11 mouse cellular contexts compared by ENCODE assay signal in the genomic region with DNA sequence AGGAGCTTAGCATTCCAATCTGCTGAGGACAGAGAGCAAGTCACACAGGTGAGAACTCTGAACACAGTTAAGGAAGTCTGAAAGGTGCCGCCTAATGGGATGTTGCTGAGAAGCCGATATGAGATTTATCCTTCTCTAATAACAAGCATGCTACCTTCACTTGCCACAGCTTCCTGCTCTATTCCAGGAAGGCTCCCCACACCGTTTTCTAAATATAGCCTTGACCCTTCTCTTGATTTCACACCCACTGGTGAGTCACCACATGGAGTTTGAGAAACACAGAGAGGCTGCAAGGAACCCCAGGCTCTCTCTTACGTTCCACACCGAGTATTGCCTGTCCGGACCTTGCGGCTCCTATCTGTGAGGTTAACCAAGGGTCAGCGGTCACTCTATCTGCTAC. TPM values are rescaled to one million over a fixed set of nuclear protein-coding genes. Genes with fewer than 3 reads are reported as not detected.
DNase-seq lines count a peak whose midpoint lies in the region; ATAC-seq and TF ChIP-seq lines count a peak whose summit lies in the region.
"Had no signal": no experiment of that assay in that cellular context is flagged by ENCODE, and none has a peak within 500 bp of the region (broad histone marks: within the 10 kb centered on the region; RNA-seq: fewer than 3 reads in every experiment).

No protein-coding gene starts in this region.

- TF ChIP-seq CTCF in heart, postnatal 0 days (IDR thresholded peaks at IDR 0.05; ENCODE audit: low read depth) = no peak
- no peak for TF ChIP-seq CTCF in midbrain, postnatal 0 days (IDR thresholded peaks at IDR 0.05)

- peaks cover 15% of the 10 kb centered on the region for H3K4me1 ChIP-seq in heart, embryonic 10.5 days
- H3K4me1 ChIP-seq in heart, postnatal 0 days (ENCODE audit: control insufficient read depth, insufficient read depth) = 0 out of 2 replicates have a peak, but pooled peaks cover 9% of the 10 kb centered on the region
- H3K4me1 ChIP-seq in midbrain, postnatal 0 days (ENCODE audit: insufficient read depth, low read length) = peaks cover 7% of the 10 kb centered on the region; the same call in 1 of the 2 replicates

- peak overlapping the region; percentile 45; the same call in 1 of the 2 replicates for H3K27ac ChIP-seq in heart, embryonic 10.5 days
- H3K27ac ChIP-seq in heart, postnatal 0 days (ENCODE audit: low read depth) = peak overlapping the region; percentile 38; the same call in 1 of the 2 replicates
- H3K27ac ChIP-seq in midbrain, postnatal 0 days (ENCODE audit: low read depth, low read length) = 0 out of 2 replicates have a peak overlapping the region, but pooled peaks have one; percentile 8

- H3K4me2 ChIP-seq in heart, postnatal 0 days (ENCODE audit: low read depth, low read length) = peak overlapping the region; percentile 25; the same call in 1 of the 2 replicates
- no peak overlapping the region for H3K4me2 ChIP-seq in midbrain, postnatal 0 days (ENCODE audit: low read depth, low read length, poor library complexity, severe bottlenecking)

- TF ChIP-seq EP300 in heart, postnatal 0 days (IDR thresholded peaks at IDR 0.05; ENCODE audit: low read depth) = no peak

- no peaks in the 10 kb centered on the region for H3K36me3 ChIP-seq in heart, embryonic 10.5 days
- H3K36me3 ChIP-seq in heart, postnatal 0 days (replicated peaks; ENCODE audit: control insufficient read depth, insufficient read depth, low read length) = no peaks in the 10 kb centered on the region
- H3K36me3 ChIP-seq in midbrain, postnatal 0 days (ENCODE audit: insufficient read depth, low read length) = no peaks in the 10 kb centered on the region

- peaks cover 2% of the 10 kb centered on the region; the same call in 1 of the 2 replicates for H3K27me3 ChIP-seq in heart, embryonic 10.5 days (ENCODE audit: insufficient read depth, poor library complexity, severe bottlenecking)
- H3K27me3 ChIP-seq in heart, postnatal 0 days (ENCODE audit: control insufficient read depth, insufficient read depth, low read length) = no peaks in the 10 kb centered on the region
- H3K27me3 ChIP-seq in midbrain, postnatal 0 days (ENCODE audit: insufficient read depth, low read length) = no peaks in the 10 kb centered on the region

- H3K4me3 ChIP-seq in heart, embryonic 10.5 days = no peak overlapping the region
- H3K4me3 ChIP-seq in heart, postnatal 0 days (ENCODE audit: low read depth, low read length) = no peak overlapping the region
- H3K4me3 ChIP-seq in midbrain, postnatal 0 days (ENCODE audit: low read depth, low read length) = no peak overlapping the region

- no peaks in the 10 kb centered on the region for H3K9me3 ChIP-seq in heart, embryonic 10.5 days
- H3K9me3 ChIP-seq in heart, postnatal 0 days (replicated peaks; ENCODE audit: control insufficient read depth, low read length) = no peaks in the 10 kb centered on the region
- no peaks in the 10 kb centered on the region for H3K9me3 ChIP-seq in midbrain, postnatal 0 days (ENCODE audit: low read length)

- 57% methylated on average over 8 of the region's 8 CpGs for WGBS in heart, embryonic 10.5 days
- WGBS in heart, postnatal 0 days = 42% methylated on average over 8 of the region's 8 CpGs
- 76% methylated on average over 8 of the region's 8 CpGs for WGBS in midbrain, postnatal 0 days

- no peak for DNase-seq in heart, embryonic 10.5 days (ENCODE audit: low spot score)
- DNase-seq in heart, postnatal 14 days = no peak
- DNase-seq in brain, adult 2 months (ENCODE audit: low read depth, low spot score) = peak; percentile 49
- peak; percentile 46 for DNase-seq in heart, postnatal 0 days (ENCODE audit: low spot score)
- DNase-seq in midbrain, postnatal 0 days (ENCODE audit: low spot score) = no peak
- DNase-seq in retina, postnatal 1 day = no peak
- no peak for DNase-seq in layer of hippocampus, adult 9-11 months
- DNase-seq: cerebellum, adult 8-10 months; liver; thymus, postnatal 25 days had no signal

- intact Hi-C loops in heart, postnatal 14 days (cut with DNase I) = no loop called here

- H3K9ac ChIP-seq in heart, postnatal 0 days (replicated peaks; ENCODE audit: low read depth, low read length) = no peak overlapping the region
- H3K9ac ChIP-seq in midbrain, postnatal 0 days (replicated peaks; ENCODE audit: low read length, poor library complexity, severe bottlenecking) = no peak overlapping the region

- peak; percentile 20; the same call in 1 of the 2 replicates for ATAC-seq in heart, postnatal 0 days (ENCODE audit: insufficient read depth, low read depth)
- ATAC-seq in midbrain, postnatal 0 days (ENCODE audit: low FRiP score) = no peak
- ATAC-seq in inflammation-experienced regulatory T-cells, adult 6 months = no peak

RNA-seq across cellular contexts. Expression of gene Plekha6, which starts 24.7 kb away (rescaled TPM):
- 13.5 and 14.2 TPM in 2 replicates for polyA plus RNA-seq in heart, embryonic 10.5 days (2016; fragmentation: Nextera tagmentation; extraction: Ambion mirVana)
- 10 to 100 TPM; 69.0 to 81.8 TPM for total RNA-seq in heart, postnatal 14 days (2021)
- total RNA-seq in heart, postnatal 0 days (2014; rRNA removed; ENCODE audit: low replicate concordance) = 19.2 and 36.1 TPM in 2 replicates
- polyA plus RNA-seq in heart, postnatal 0 days (2015; fragmentation: Nextera tagmentation; extraction: Ambion mirVana) = 4.8 and 7.0 TPM in 2 replicates
- total RNA-seq in midbrain, postnatal 0 days (2014; rRNA removed) = 49.3 and 52.2 TPM in 2 replicates
- polyA plus RNA-seq in midbrain, postnatal 0 days (2015; fragmentation: Nextera tagmentation; extraction: Ambion mirVana) = 9.4 and 11.9 TPM in 2 replicates
- polyA plus RNA-seq in inflammation-experienced regulatory T-cells, adult 6 months (2017; shearing (Covaris generic)) = under 1 TPM in 1 of 3 experiments, not detected in 2; 0.25 TPM

RNA-seq across cellular contexts. Expression of gene Ppp1r15b, which starts 57.8 kb away (rescaled TPM):
- 44.9 and 46.1 TPM in 2 replicates for polyA plus RNA-seq in heart, embryonic 10.5 days (2016; fragmentation: Nextera tagmentation; extraction: Ambion mirVana)
- 10 to 100 TPM; 32.2 to 34.6 TPM for total RNA-seq in heart, postnatal 14 days (2021)
- 24.4 and 34.8 TPM in 2 replicates for total RNA-seq in heart, postnatal 0 days (2014; rRNA removed; ENCODE audit: low replicate concordance)
- 10.5 and 12.2 TPM in 2 replicates for polyA plus RNA-seq in heart, postnatal 0 days (2015; fragmentation: Nextera tagmentation; extraction: Ambion mirVana)
- total RNA-seq in midbrain, postnatal 0 days (2014; rRNA removed) = 42.3 and 45.3 TPM in 2 replicates
- polyA plus RNA-seq in midbrain, postnatal 0 days (2015; fragmentation: Nextera tagmentation; extraction: Ambion mirVana) = 16.9 and 17.5 TPM in 2 replicates
- 10 to 100 TPM; 20.8 to 26.0 (median 23.6) TPM for polyA plus RNA-seq in inflammation-experienced regulatory T-cells, adult 6 months (2017; shearing (Covaris generic))

Comparison
In these comparisons a context has a peak if more than half of its experiments do, and no peak if none do; other contexts are left out.
1. DNase-seq: peak in brain, adult 2 months (single experiment) and heart, postnatal 0 days (single experiment); none in heart, embryonic 10.5 days (single experiment), heart, postnatal 14 days (0 of 2), midbrain, postnatal 0 days (single experiment), retina, postnatal 1 day (single experiment) and layer of hippocampus, adult 9-11 months (single experiment).
2. Peak in every context shown above with its lines, with median percentiles within 50 percentile points of each other: H3K27ac ChIP-seq.